ENCODE assay signal across 9 mouse cellular contexts in the genomic region with DNA sequence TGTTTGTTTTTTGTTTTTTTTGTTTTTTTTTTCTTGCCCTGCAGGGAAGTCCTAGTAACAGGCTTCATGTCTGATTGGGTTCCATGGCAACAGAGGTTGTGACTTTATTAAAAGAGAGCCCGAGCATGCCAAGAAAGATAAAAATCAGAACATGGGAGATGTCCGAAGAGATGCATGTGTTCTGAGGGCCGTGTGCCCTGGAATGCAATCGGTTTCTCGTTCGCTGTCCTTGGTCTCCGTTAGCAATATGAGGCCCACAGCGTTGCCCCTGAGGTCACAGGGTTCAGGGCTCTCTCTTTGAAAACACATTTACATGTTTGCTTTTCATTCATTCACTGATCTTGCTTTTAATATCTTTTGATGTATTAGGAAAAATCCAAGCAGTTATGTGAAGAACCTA.
DNase-seq lines count a peak whose midpoint lies in the region; ATAC-seq and TF ChIP-seq lines count a peak whose summit lies in the region.
"Had no signal": no experiment of that assay in that cellular context is flagged by ENCODE, and none has a peak within 500 bp of the region (broad histone marks: within the 10 kb centered on the region; RNA-seq: fewer than 3 reads in every experiment).

No protein-coding gene starts in this region.

- DNase-seq in kidney, adult 9 months: no peak
- DNase-seq in embryo, embryonic 11 days: peak; percentile 49
- no peak for DNase-seq in adipocyte (ENCODE audit: low spot score)
- DNase-seq in spleen, postnatal 14 days (ENCODE audit: low spot score in 2 of 2): no peak
- DNase-seq in left cerebral cortex, adult 8-10 months (ENCODE audit: low spot score in 2 of 2): no peak

- H3K9ac ChIP-seq in kidney, embryonic 15.5 days: no peak overlapping the region
- no peak overlapping the region for H3K9ac ChIP-seq in hindbrain, embryonic 15.5 days

- peak overlapping the region; percentile 54 for H3K4me2 ChIP-seq in kidney, embryonic 15.5 days
- H3K4me2 ChIP-seq in hindbrain, embryonic 15.5 days: peak overlapping the region; percentile 46
- H3K4me2 ChIP-seq in myocyte (ENCODE audit: low read depth): peak overlapping the region; percentile 95

- H3K4me1 ChIP-seq in kidney, embryonic 15.5 days: peaks cover 26% of the 10 kb centered on the region
- peaks cover 28% of the 10 kb centered on the region for H3K4me1 ChIP-seq in hindbrain, embryonic 15.5 days (replicated peaks)

- 0 out of 2 replicates have a peak, but pooled peaks cover 3% of the 10 kb centered on the region for H3K27me3 ChIP-seq in kidney, embryonic 15.5 days
- no peaks in the 10 kb centered on the region for H3K27me3 ChIP-seq in hindbrain, embryonic 15.5 days
- no peaks in the 10 kb centered on the region for H3K27me3 ChIP-seq in myocyte (ENCODE audit: control insufficient read depth, insufficient read depth, insufficient read length)
- H3K27me3 ChIP-seq: Patski had no signal

- no peak for ATAC-seq in kidney, embryonic 15.5 days (replicated peaks; ENCODE audit: low FRiP score)
- no peak for ATAC-seq in hindbrain, embryonic 15.5 days (ENCODE audit: low FRiP score, low read depth)

- no peak overlapping the region for H3K4me3 ChIP-seq in kidney, embryonic 15.5 days (replicated peaks)
- no peak overlapping the region for H3K4me3 ChIP-seq in hindbrain, embryonic 15.5 days
- peak overlapping the region; percentile 29 for H3K4me3 ChIP-seq in myocyte

- 0 out of 2 replicates have a peak, but pooled peaks cover 3% of the 10 kb centered on the region for H3K36me3 ChIP-seq in kidney, embryonic 15.5 days
- no peaks in the 10 kb centered on the region for H3K36me3 ChIP-seq in hindbrain, embryonic 15.5 days
- no peaks in the 10 kb centered on the region for H3K36me3 ChIP-seq in myocyte (ENCODE audit: control insufficient read depth, insufficient read depth)

- H3K9me3 ChIP-seq in kidney, embryonic 15.5 days (replicated peaks): 0 out of 2 replicates have a peak, but pooled peaks cover 3% of the 10 kb centered on the region
- no peaks in the 10 kb centered on the region for H3K9me3 ChIP-seq in hindbrain, embryonic 15.5 days

- peaks cover 16% of the 10 kb centered on the region for H3K79me2 ChIP-seq in myocyte (ENCODE audit: control insufficient read depth, insufficient read depth)

- peak overlapping the region; percentile 70; the same call in 1 of the 2 replicates for H3K27ac ChIP-seq in kidney, embryonic 15.5 days
- no peak overlapping the region; the same call in 1 of the 2 replicates for H3K27ac ChIP-seq in hindbrain, embryonic 15.5 days (replicated peaks)

- no peak for TF ChIP-seq POLR2A in myocyte (IDR thresholded peaks at IDR 0.05; ENCODE audit: insufficient read length, low read depth)

- 16% methylated on average over 8 of the region's 8 CpGs for WGBS in kidney, embryonic 15.5 days
- WGBS in hindbrain, embryonic 15.5 days: 12% methylated on average over 8 of the region's 8 CpGs

- H3ac ChIP-seq in myocyte (ENCODE audit: control insufficient read depth, insufficient read length): no peak overlapping the region

TF ChIP-seq in myocyte, 11 proteins besides CTCF, POLR2A, EP300 and RAD21:
- TF ChIP-seq MYOG (IDR thresholded peaks at IDR 0.05; ENCODE audit: control insufficient read depth in 1 of 3, insufficient read depth in 1 of 3, insufficient read length in 2 of 3, low read depth in 2 of 3) (no peak), CEBPB (IDR thresholded peaks at IDR 0.05; ENCODE audit: insufficient read depth, poor library complexity, severe bottlenecking) (no peak)
TF ChIP-seq in myocyte: peak in this region for 0.
